Mouse (Mus musculus) small intestine, adult 2 months (tissue): ENCODE results near the gene Cacna1c.

Experiments used
- CTCF ChIP-seq: fragments of 200-500 bp; IDR thresholded peaks from 2 replicates; pipeline ENCODE4 v1.5.1; 2012; ENCODE audit warnings: low read depth, mild to moderate bottlenecking, control low read depth, inconsistent platforms, low read length, moderate library complexity, mixed read lengths; ENCODE audit not compliant: insufficient replicate concordance, insufficient read length; ENCODE audit errors: extremely low read depth
- POLR2A ChIP-seq: fragments of 200-500 bp; IDR thresholded peaks from 2 replicates; pipeline ENCODE4 v1.6.1; 2012; ENCODE audit warnings: low read depth, mild to moderate bottlenecking, control low read depth, inconsistent platforms, low read length, moderate library complexity

DNA sequence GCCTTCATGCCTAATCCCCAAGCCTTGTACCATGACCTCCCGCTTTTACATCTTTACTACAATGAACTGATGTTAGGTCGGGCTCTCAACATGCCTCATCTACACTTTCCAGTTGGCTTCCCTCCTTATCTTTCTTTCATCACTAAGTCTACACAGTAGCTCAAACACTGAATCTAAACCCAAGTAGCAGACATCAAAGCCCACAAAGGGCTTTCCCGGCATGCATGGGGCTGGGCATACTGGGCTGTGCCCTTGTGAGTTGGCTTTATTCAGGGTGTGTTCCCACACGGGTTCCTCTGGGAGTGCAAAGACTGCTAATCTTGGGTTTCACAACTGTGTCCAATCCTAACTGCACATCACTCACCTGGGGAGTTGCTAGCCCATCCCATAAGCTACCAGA lies 542.9 kb downstream of the Cacna1c start:
- no peak for TF ChIP-seq POLR2A
- no peak for TF ChIP-seq CTCF
